Mouse (Mus musculus) hindbrain, embryonic 16.5 days (tissue): ENCODE results near the gene Tecta. TPM values are rescaled to one million over a fixed set of nuclear protein-coding genes. Genes with fewer than 3 reads are reported as not detected.

Source experiments
- ATAC-seq: fragments of 200-750 bp; cut with Nextera tagmentation; 2 replicates; pipeline ENCODE4 v1.8.0; 2017; ENCODE audit warnings: moderate TSS enrichment, moderate library complexity
- H3K27ac ChIP-seq: fragments of 300-500 bp; sonication (generic); 2 replicates; pipeline ENCODE4 v1.5.1; 2014; ENCODE audit warnings: low read depth, mild to moderate bottlenecking, control low read depth, low read length, moderate library complexity
- H3K27me3 ChIP-seq: fragments of 300-500 bp; sonication (generic); replicated peaks from 2 replicates; pipeline ENCODE4 v1.6.1; 2014; ENCODE audit warnings: low read length; ENCODE audit not compliant: control insufficient read depth, insufficient read depth
- H3K36me3 ChIP-seq: fragments of 300-500 bp; sonication (generic); 2 replicates; pipeline ENCODE4 v1.6.1; 2014; ENCODE audit warnings: mild to moderate bottlenecking, low read length, moderate library complexity, mixed read lengths; ENCODE audit not compliant: control insufficient read depth, insufficient read depth
- H3K4me1 ChIP-seq: fragments of 300-500 bp; sonication (generic); 2 replicates; pipeline ENCODE4 v1.6.1; 2014; ENCODE audit warnings: low read depth, low read length; ENCODE audit not compliant: control insufficient read depth, insufficient read depth
- H3K4me2 ChIP-seq: fragments of 300-500 bp; sonication (generic); 2 replicates; pipeline ENCODE4 v1.6.1; 2014; ENCODE audit warnings: mild to moderate bottlenecking, low read length, control low read depth, moderate library complexity
- H3K4me3 ChIP-seq: fragments of 300-500 bp; sonication (generic); 2 replicates; pipeline ENCODE4 v1.5.1; 2014; ENCODE audit warnings: mild to moderate bottlenecking, low read length, control low read depth, moderate library complexity
- H3K9ac ChIP-seq: fragments of 300-500 bp; sonication (generic); 2 replicates; pipeline ENCODE4 v1.6.1; 2014; ENCODE audit warnings: low read depth, mild to moderate bottlenecking, control low read depth, low read length, moderate library complexity
- H3K9me3 ChIP-seq: fragments of 300-500 bp; sonication (generic); 2 replicates; pipeline ENCODE4 v1.6.1; 2014; ENCODE audit warnings: mild to moderate bottlenecking, low read length, moderate library complexity; ENCODE audit not compliant: control insufficient read depth
- WGBS: fragments of 180-500 bp; shearing (Covaris S2); extraction: QIAGEN DNeasy Blood & Tissue Kit; methylation state at CpG from one replicate; pipeline ENCODE4 v1.1.7; 2014; 5-methylcytosine and 5-hydroxymethylcytosine counted together
- polyA plus RNA-seq: library from polyadenylated mRNA; unstranded; fragments of >200 nt; fragmentation: Nextera tagmentation; extraction: Ambion mirVana; gene quantifications from 2 replicates; pipeline ENCODE4 v1.2.1, GENCODE M21; 2015

Tecta gene
- polyA plus RNA-seq, 1 experiment from 2014 or later, result 0.43 TPM

GRCm38 (mm10) chr9:42336575-42336974 is 63.2 kb downstream of the Tecta start:
- no peaks in the 10 kb centered on the region for H3K9me3 ChIP-seq
- no peak for ATAC-seq
- H3K4me3 ChIP-seq, result no peak overlapping the region
- H3K36me3 ChIP-seq, result no peaks in the 10 kb centered on the region
- H3K4me2 ChIP-seq, result no peak overlapping the region
- H3K27ac ChIP-seq, result no peak overlapping the region
- WGBS, result 87% methylated on average over 1 of the region's 1 CpGs
- no peaks in the 10 kb centered on the region for H3K4me1 ChIP-seq
- H3K27me3 ChIP-seq, result no peaks in the 10 kb centered on the region
- no peak overlapping the region for H3K9ac ChIP-seq

- no peak overlapping the region for H3K4me2 ChIP-seq
- no peaks in the 10 kb centered on the region for H3K27me3 ChIP-seq
- WGBS, result 89% methylated on average over 3 of the region's 3 CpGs
- no peak for ATAC-seq
- H3K27ac ChIP-seq, result no peak overlapping the region
- no peaks in the 10 kb centered on the region for H3K36me3 ChIP-seq
- H3K4me3 ChIP-seq, result no peak overlapping the region
- no peak overlapping the region for H3K9ac ChIP-seq
- H3K4me1 ChIP-seq, result no peaks in the 10 kb centered on the region
- no peaks in the 10 kb centered on the region for H3K9me3 ChIP-seq
These were observed 64.8 kb downstream of the Tecta start for GRCm38 (mm10) chr9:42334885-42335284.

- Histone ChIP-seq H3K27me3 (no peaks in the 10 kb centered on the region), H3K9me3 (no peaks in the 10 kb centered on the region), H3K9ac (no peak overlapping the region), H3K4me1 (no peaks in the 10 kb centered on the region), H3K4me2 (no peak overlapping the region), H3K36me3 (no peaks in the 10 kb centered on the region), H3K27ac (no peak overlapping the region), H3K4me3 (no peak overlapping the region)
- no peak for ATAC-seq
- WGBS, result 58% methylated on average over 12 of the region's 12 CpGs
These were observed 67.0 kb downstream of the Tecta start for GRCm38 (mm10) chr9:42332692-42333091.

GRCm38 (mm10) chr9:42331341-42331740 is 68.4 kb downstream of the Tecta start:
- H3K9me3 ChIP-seq, result no peaks in the 10 kb centered on the region
- H3K4me3 ChIP-seq, result no peak overlapping the region
- H3K4me2 ChIP-seq, result no peak overlapping the region
- no peak for ATAC-seq
- H3K27ac ChIP-seq, result no peak overlapping the region
- H3K27me3 ChIP-seq, result no peaks in the 10 kb centered on the region
- no peaks in the 10 kb centered on the region for H3K4me1 ChIP-seq
- H3K36me3 ChIP-seq, result no peaks in the 10 kb centered on the region
- 62% methylated on average over 7 of the region's 7 CpGs for WGBS
- no peak overlapping the region for H3K9ac ChIP-seq

GRCm38 (mm10) chr9:42329753-42330152 is 70.0 kb downstream of the Tecta start:
- no peaks in the 10 kb centered on the region for H3K4me1 ChIP-seq
- H3K27me3 ChIP-seq, result no peaks in the 10 kb centered on the region
- 66% methylated on average over 9 of the region's 9 CpGs for WGBS
- no peaks in the 10 kb centered on the region for H3K9me3 ChIP-seq
- no peak overlapping the region for H3K4me3 ChIP-seq
- no peak overlapping the region for H3K9ac ChIP-seq
- no peak overlapping the region for H3K4me2 ChIP-seq
- H3K27ac ChIP-seq, result no peak overlapping the region
- no peaks in the 10 kb centered on the region for H3K36me3 ChIP-seq
- ATAC-seq, result no peak

- WGBS, result 25% methylated on average over 11 of the region's 11 CpGs
- no peak overlapping the region for H3K9ac ChIP-seq
- no peaks in the 10 kb centered on the region for H3K4me1 ChIP-seq
- no peaks in the 10 kb centered on the region for H3K9me3 ChIP-seq
- H3K4me3 ChIP-seq, result no peak overlapping the region
- H3K4me2 ChIP-seq, result no peak overlapping the region
- ATAC-seq, result peak; percentile 84
- no peak overlapping the region for H3K27ac ChIP-seq
- H3K36me3 ChIP-seq, result no peaks in the 10 kb centered on the region
- H3K27me3 ChIP-seq, result no peaks in the 10 kb centered on the region
These were observed 72.9 kb downstream of the Tecta start for GRCm38 (mm10) chr9:42326688-42327440.

- H3K27ac ChIP-seq, result no peak overlapping the region
- no peaks in the 10 kb centered on the region for H3K36me3 ChIP-seq
- no peak for ATAC-seq
- H3K9ac ChIP-seq, result no peak overlapping the region
- peak overlapping the region; percentile 22; the same call in 1 of the 2 replicates for H3K4me3 ChIP-seq
- H3K4me2 ChIP-seq, result peak overlapping the region; percentile 35
- H3K4me1 ChIP-seq, result no peaks in the 10 kb centered on the region
- no peaks in the 10 kb centered on the region for H3K27me3 ChIP-seq
- no peaks in the 10 kb centered on the region; the same call in 1 of the 2 replicates for H3K9me3 ChIP-seq
- 60% methylated on average over 29 of the region's 29 CpGs for WGBS
These were observed 74.9 kb downstream of the Tecta start for GRCm38 (mm10) chr9:42324640-42325394.

- 91% methylated on average over 8 of the region's 8 CpGs for WGBS
- ATAC-seq, result no peak
These were observed 76.5 kb downstream of the Tecta start for GRCm38 (mm10) chr9:42323238-42323637.

GRCm38 (mm10) chr9:42321442-42321841 is 78.3 kb downstream of the Tecta start:
- no peak for ATAC-seq
- H3K27ac ChIP-seq, result no peak overlapping the region
- H3K4me3 ChIP-seq, result no peak overlapping the region
- H3K27me3 ChIP-seq, result no peaks in the 10 kb centered on the region
- no peaks in the 10 kb centered on the region for H3K4me1 ChIP-seq
- no peaks in the 10 kb centered on the region for H3K36me3 ChIP-seq
- 87% methylated on average over 2 of the region's 2 CpGs for WGBS
- no peak overlapping the region for H3K9ac ChIP-seq
- H3K9me3 ChIP-seq, result no peaks in the 10 kb centered on the region; the same call in 1 of the 2 replicates
- H3K4me2 ChIP-seq, result no peak overlapping the region

More at GRCm38 (mm10) chr9:42323238-42323637, 76.5 kb downstream of the Tecta start:
- no peaks in the 10 kb centered on the region; the same call in 1 of the 2 replicates for H3K9me3 ChIP-seq
- H3K4me1 ChIP-seq, result no peaks in the 10 kb centered on the region
- H3K27me3 ChIP-seq, result no peaks in the 10 kb centered on the region
- H3K27ac ChIP-seq, result no peak overlapping the region
- no peaks in the 10 kb centered on the region for H3K36me3 ChIP-seq
- H3K4me2 ChIP-seq, result no peak overlapping the region
- H3K4me3 ChIP-seq, result no peak overlapping the region
- H3K9ac ChIP-seq, result no peak overlapping the region
